Mouse (Mus musculus) lung, postnatal 0 days (tissue): Measurements from ENCODE around the gene Akap6.

ENCODE experiments used
- CTCF ChIP-seq: IDR thresholded peaks from 2 replicates; pipeline ENCODE4 v1.5.1; 2016; ENCODE audit warnings: antibody characterized with exemption, mild to moderate bottlenecking
- EP300 ChIP-seq: IDR thresholded peaks from 2 replicates; pipeline ENCODE4 v1.6.1; 2016; ENCODE audit warnings: antibody characterized with exemption, mild to moderate bottlenecking, control low read depth

DNA sequence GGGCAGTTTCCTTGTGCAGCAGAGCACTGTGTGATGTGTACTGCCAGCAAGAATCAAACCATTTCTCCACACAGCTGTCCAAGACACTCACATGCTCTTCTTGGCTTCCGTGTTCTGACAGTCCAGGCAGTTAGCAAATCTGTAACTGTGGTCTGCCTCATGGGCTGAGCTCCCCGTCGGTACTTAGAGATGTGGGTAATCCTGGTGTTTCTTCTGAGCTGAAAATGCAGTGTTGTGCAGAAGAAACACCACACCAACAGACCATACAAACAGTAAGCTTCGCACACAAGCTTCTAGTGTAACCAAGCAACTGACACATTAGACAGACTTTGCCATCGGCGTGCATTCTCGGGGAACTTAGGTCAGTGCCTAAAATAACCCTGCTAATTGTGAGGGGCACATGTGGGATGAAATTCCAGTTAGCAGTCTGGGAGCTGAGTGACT is 155.1 kb downstream of the Akap6 start:
- no peak for TF ChIP-seq CTCF
- no peak for TF ChIP-seq EP300
